ENCODE assay signal across 8 mouse cellular contexts in the genomic region with DNA sequence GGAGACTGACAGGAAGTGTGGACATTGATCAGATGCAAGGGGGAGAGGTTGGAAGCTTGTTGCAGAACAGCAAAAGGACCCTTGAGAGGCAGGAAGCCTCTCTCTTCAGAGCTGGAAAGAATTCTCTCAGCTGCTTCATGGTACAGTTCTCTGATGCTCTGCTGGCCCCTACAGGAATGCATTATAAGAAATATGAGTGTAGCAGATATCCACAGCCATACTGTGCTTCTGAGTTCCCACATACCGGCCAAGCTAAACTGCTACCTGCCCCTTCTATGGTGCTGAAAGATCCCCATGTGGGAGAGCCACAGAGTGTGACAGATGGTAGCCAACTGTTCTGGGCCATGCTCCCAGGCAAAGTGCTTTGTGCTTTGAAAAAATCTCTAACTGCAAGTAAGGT.
DNase-seq lines count a peak whose midpoint lies in the region; ATAC-seq and TF ChIP-seq lines count a peak whose summit lies in the region.

No protein-coding gene starts in this region.

- intact Hi-C loops in gastrocnemius, adult 2 months (cut with DNase I), result no loop called here

- no peak for DNase-seq in gastrocnemius, adult 2 months
- no peak for DNase-seq in gastrocnemius, postnatal 10 days
- no peak for DNase-seq in embryonic facial prominence, embryonic 10.5 days (ENCODE audit: low spot score)
- DNase-seq in lung, postnatal 0 days (ENCODE audit: low spot score), result peak; percentile 81
- no peak for DNase-seq in adrenal gland, postnatal 25 days
- DNase-seq in urinary bladder, postnatal 25 days (ENCODE audit: low spot score), result no peak

- TF ChIP-seq EP300 in lung, postnatal 0 days (IDR thresholded peaks at IDR 0.05), result no peak

- H3K36me3 ChIP-seq in embryonic facial prominence, embryonic 10.5 days (replicated peaks), result no peaks in the 10 kb centered on the region
- H3K36me3 ChIP-seq in intestine, embryonic 16.5 days (ENCODE audit: control insufficient read depth, insufficient read depth, low read length), result no peaks in the 10 kb centered on the region
- H3K36me3 ChIP-seq in lung, postnatal 0 days (ENCODE audit: insufficient read depth, low read length), result no peaks in the 10 kb centered on the region

- H3K4me2 ChIP-seq in intestine, embryonic 16.5 days (ENCODE audit: low read depth, low read length), result no peak overlapping the region
- no peak overlapping the region for H3K4me2 ChIP-seq in lung, postnatal 0 days (replicated peaks; ENCODE audit: low read depth, low read length)

- H3K9me3 ChIP-seq in embryonic facial prominence, embryonic 10.5 days, result no peaks in the 10 kb centered on the region
- H3K9me3 ChIP-seq in intestine, embryonic 16.5 days (ENCODE audit: control insufficient read depth, low read length), result no peaks in the 10 kb centered on the region
- H3K9me3 ChIP-seq in lung, postnatal 0 days (ENCODE audit: low read length), result no peaks in the 10 kb centered on the region

- 0 out of 2 replicates have a peak, but pooled peaks cover 3% of the 10 kb centered on the region for H3K27me3 ChIP-seq in embryonic facial prominence, embryonic 10.5 days (replicated peaks; ENCODE audit: low read depth, poor library complexity, severe bottlenecking)
- no peaks in the 10 kb centered on the region for H3K27me3 ChIP-seq in intestine, embryonic 16.5 days (replicated peaks; ENCODE audit: control insufficient read depth, insufficient read depth, low read length)
- H3K27me3 ChIP-seq in lung, postnatal 0 days (replicated peaks; ENCODE audit: insufficient read depth, low read length), result no peaks in the 10 kb centered on the region

- ATAC-seq in CD4-positive, CD25-positive, alpha-beta regulatory T cell, adult 4 months, result peak; percentile 67
- peak; percentile 70 for ATAC-seq in intestine, embryonic 16.5 days
- peak; percentile 85 for ATAC-seq in lung, postnatal 0 days

- H3K4me3 ChIP-seq in gastrocnemius, adult 2 months, result no peak overlapping the region
- no peak overlapping the region for H3K4me3 ChIP-seq in embryonic facial prominence, embryonic 10.5 days
- no peak overlapping the region for H3K4me3 ChIP-seq in intestine, embryonic 16.5 days (ENCODE audit: low read length)
- H3K4me3 ChIP-seq in lung, postnatal 0 days (ENCODE audit: low read depth, low read length), result no peak overlapping the region

- 43% methylated on average over 1 of the region's 1 CpGs for WGBS in embryonic facial prominence, embryonic 10.5 days
- 25% methylated on average over 1 of the region's 1 CpGs for WGBS in intestine, embryonic 16.5 days
- WGBS in lung, postnatal 0 days, result 14% methylated on average over 1 of the region's 1 CpGs

- no peak overlapping the region for H3K27ac ChIP-seq in gastrocnemius, adult 2 months
- peak overlapping the region; percentile 49; the same call in 1 of the 2 replicates for H3K27ac ChIP-seq in embryonic facial prominence, embryonic 10.5 days (replicated peaks)
- H3K27ac ChIP-seq in intestine, embryonic 16.5 days (ENCODE audit: low read length), result peak overlapping the region; percentile 80
- H3K27ac ChIP-seq in lung, postnatal 0 days (ENCODE audit: low read length), result no peak overlapping the region

- peaks cover 42% of the 10 kb centered on the region for H3K4me1 ChIP-seq in embryonic facial prominence, embryonic 10.5 days
- H3K4me1 ChIP-seq in intestine, embryonic 16.5 days (ENCODE audit: control insufficient read depth, insufficient read depth, low read length), result peaks cover 21% of the 10 kb centered on the region
- peaks cover 6% of the 10 kb centered on the region; the same call in 1 of the 2 replicates for H3K4me1 ChIP-seq in lung, postnatal 0 days (ENCODE audit: insufficient read depth, low read depth, low read length)

- peak; percentile 49 for TF ChIP-seq CTCF in gastrocnemius, adult 2 months (IDR thresholded peaks at IDR 0.05)
- TF ChIP-seq CTCF in lung, postnatal 0 days (IDR thresholded peaks at IDR 0.05), result peak; percentile 69

- peak overlapping the region; percentile 20; the same call in 1 of the 2 replicates for H3K9ac ChIP-seq in intestine, embryonic 16.5 days (ENCODE audit: low read depth, low read length)
- no peak overlapping the region for H3K9ac ChIP-seq in lung, postnatal 0 days (replicated peaks; ENCODE audit: low read depth)

Comparison
In these comparisons a context has a peak if more than half of its experiments do, and no peak if none do; other contexts are left out.
1. H3K27ac ChIP-seq: peak in embryonic facial prominence, embryonic 10.5 days (single experiment) and intestine, embryonic 16.5 days (single experiment); none in gastrocnemius, adult 2 months (single experiment) and lung, postnatal 0 days (single experiment).
2. Peak in every context shown above with its lines, with median percentiles within 50 percentile points of each other: ATAC-seq.